Mouse (Mus musculus) layer of hippocampus, adult 8-10 months (tissue): ENCODE results near the gene Fam76a. TPM values are rescaled to one million over a fixed set of nuclear protein-coding genes. Genes with fewer than 3 reads are reported as not detected.

Experiments
- DNase-seq, 2 experiments: peaks; one replicate each; pipeline ENCODE4 v3.0.0; 2022; ENCODE audit warnings: low spot score in 2 of 2
- total RNA-seq, 4 experiments: library from RNA; stranded (reverse); gene quantifications; 2 replicates each; pipeline ENCODE4 v1.2.4; 2022

Fam76a gene
- total RNA-seq, 4 experiments from 2014 or later = 47.4 to 67.7 (median 53.2) TPM

- peak in 1 of 2 experiments; percentile 15 for DNase-seq
Observed at GRCm38 (mm10) chr4:132894402-132894801, 28.0 kb downstream of the Fam76a start.

DNA sequence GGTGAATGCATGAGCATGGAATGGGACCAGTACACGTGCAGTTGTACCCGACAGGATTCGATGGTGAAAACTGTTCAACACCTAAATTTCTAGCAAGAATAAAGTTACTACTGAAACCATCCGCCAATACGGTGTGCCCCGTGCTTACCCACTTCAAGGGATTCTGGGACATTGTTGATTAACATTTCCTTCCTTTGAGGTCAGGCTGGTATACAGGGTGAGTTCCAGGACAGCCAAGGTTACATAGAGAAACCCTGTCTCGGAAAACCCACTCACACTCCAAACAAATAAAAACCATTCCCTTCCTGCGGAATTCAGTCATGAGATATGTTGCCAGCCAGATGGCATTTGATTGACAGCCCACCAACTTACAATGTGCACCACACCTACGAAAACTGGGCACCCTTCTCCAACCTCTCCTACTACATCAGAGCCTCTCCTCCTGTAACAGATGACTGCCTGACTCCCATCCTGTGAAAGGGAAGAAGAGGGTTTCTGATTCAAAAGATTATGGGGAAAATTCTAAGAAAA, 37.4 kb downstream of the Fam76a start:
- peak; percentile 36 to 50 for DNase-seq

- peak; percentile 80 to 86 for DNase-seq
Observed at GRCm38 (mm10) chr4:132884064-132884843, 38.1 kb downstream of the Fam76a start, which contains the start of gene Stx12. TSS of gene Stx12 (minus strand) at chr4:132884509.

GRCm38 (mm10) chr4:132883561-132884063, 38.7 kb downstream of the Fam76a start:
- no peak for DNase-seq

GRCm38 (mm10) chr4:132874363-132875097, 47.8 kb downstream of the Fam76a start:
- no peak for DNase-seq

- no peak for DNase-seq
Observed at GRCm38 (mm10) chr4:132873481-132874362, 48.6 kb downstream of the Fam76a start.

DNA sequence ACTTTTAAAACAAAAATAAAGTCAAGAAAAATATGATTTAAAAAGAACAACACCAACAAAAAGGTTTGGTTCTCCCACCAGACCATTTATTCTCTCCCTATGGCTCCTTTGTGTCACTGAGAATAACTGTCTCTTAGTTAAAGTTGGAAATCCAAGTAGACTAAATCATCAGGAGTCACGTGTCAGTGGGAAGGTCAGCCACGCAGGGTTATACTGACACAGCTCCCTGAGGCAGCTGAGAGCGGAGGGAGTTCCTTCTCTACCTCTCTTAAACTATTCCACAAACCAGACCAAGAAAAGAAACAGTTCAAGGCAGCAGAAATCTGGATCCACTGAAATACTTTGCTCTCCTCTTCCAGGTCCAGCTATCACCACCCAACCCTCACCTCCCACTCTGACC, 51.2 kb downstream of the Fam76a start:
- DNase-seq = no peak

DNA sequence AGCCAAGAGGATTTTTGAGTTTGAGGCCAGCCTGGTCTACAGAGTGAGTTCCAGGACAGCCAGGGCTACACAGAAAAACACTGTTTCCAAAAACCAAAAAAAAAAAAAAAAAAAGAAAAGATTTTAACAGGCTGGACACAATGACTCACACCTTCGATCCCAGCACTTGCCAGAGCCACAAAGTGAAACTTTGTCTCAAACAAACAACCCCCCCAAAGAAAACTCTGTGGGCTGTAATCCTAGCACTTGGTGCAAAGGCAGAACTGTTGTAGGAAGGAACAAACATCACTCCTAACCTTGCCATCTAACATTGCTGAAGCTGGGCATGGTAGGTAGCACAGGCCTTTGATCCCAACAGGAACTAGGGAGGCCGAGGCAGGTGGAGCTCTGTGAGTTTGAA, 57.5 kb downstream of the Fam76a start:
- DNase-seq = no peak

DNA sequence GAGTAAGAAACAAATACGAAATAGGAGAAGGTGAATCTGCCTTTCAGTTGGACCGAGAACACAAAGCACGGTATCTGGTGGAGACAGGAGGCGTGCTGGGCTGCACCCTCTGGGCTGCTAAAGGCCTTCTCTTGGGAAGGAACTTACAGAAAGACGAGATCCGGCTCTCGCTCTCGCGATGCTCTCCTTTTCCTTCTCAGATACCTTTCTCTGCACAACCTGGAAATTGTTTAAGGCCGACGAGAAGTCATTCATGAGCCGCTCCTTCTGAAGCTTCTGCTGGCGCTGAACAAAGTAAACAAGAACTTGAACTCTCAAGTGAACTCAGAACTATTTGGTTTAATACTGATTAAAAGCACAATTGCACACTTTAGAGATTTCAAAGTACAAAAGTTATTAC, 59.3 kb downstream of the Fam76a start:
- DNase-seq = no peak

DNA sequence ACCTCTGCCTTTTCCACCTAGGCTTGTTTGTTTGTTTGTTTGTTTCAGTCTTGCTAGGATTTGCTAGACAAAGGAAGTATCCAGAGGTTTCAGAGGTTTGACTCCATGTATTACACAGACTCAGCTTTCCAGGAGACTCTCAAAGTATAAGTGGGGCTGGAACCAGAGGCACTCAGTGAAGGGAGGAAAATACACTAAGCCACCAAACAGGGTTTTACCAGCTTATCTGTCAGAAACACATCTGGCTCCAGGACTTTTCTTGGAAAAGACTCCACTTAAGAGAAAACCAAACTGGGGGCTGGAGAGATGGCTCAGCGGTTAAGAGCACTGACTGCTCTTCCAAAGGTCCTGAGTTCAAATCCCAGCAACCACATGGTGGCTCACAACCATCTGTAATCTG, 61.5 kb downstream of the Fam76a start:
- no peak for DNase-seq

Other genes starting within 250 kb of the Fam76a start
- 1 to 10 TPM; 2.9 to 4.5 (median 3.6) TPM for gene Xkr8, start 190.0 kb downstream of the Fam76a start, total RNA-seq
- 1 to 10 TPM; 3.4 to 4.6 (median 4.0) TPM for gene Smpdl3b, start 165.3 kb downstream of the Fam76a start, total RNA-seq
- 10 to 100 TPM; 13.3 to 15.7 (median 15.1) TPM for gene Rpa2, start 154.2 kb downstream of the Fam76a start, total RNA-seq
- gene Themis2, start 126.2 kb downstream of the Fam76a start, total RNA-seq = 1 to 10 TPM in 2 of 4 experiments, under 1 TPM in 2; 0.62 to 3.9 (median 1.6) TPM
- 10 to 100 TPM; 37.9 to 43.2 (median 40.3) TPM for gene Ppp1r8, start 79.4 kb downstream of the Fam76a start, total RNA-seq
- gene Stx12, start 38.0 kb downstream of the Fam76a start, total RNA-seq = 100 to 1,000 TPM in 2 of 4 experiments, 10 to 100 TPM in 2; 97.1 to 116 (median 106) TPM
- 1 to 10 TPM in 2 of 4 experiments, under 1 TPM in 1, not detected in 1; 0.19 to 3.9 (median 3.4) TPM for gene Fgr, start 51.5 kb upstream of the Fam76a start, total RNA-seq
- gene Ahdc1, start 88.7 kb upstream of the Fam76a start, total RNA-seq = 100 to 1,000 TPM in 3 of 4 experiments, 10 to 100 TPM in 1; 99.1 to 116 (median 106) TPM
- gene Wasf2, start 207.9 kb upstream of the Fam76a start, total RNA-seq = 10 to 100 TPM; 35.7 to 48.2 (median 46.7) TPM